Mouse (Mus musculus) cerebellum, adult 2 months (tissue): ENCODE results near the gene Dusp8.

Experiments used
- CTCF ChIP-seq: fragments of 200-500 bp; IDR thresholded peaks from 2 replicates; pipeline ENCODE4 v1.5.1; 2011; ENCODE audit warnings: low read depth, mild to moderate bottlenecking, control low read depth, low read length, moderate library complexity, borderline replicate concordance; ENCODE audit not compliant: insufficient read depth
- POLR2A ChIP-seq: fragments of 200-500 bp; IDR thresholded peaks from 2 replicates; pipeline ENCODE4 v1.6.1; 2011; ENCODE audit warnings: low read length, control low read depth, borderline replicate concordance; ENCODE audit not compliant: insufficient read depth

- TF ChIP-seq CTCF (no peak), POLR2A (no peak)
These were observed 3.8 kb downstream of the Dusp8 start for GRCm38 (mm10) chr7:142091848-142092247.
